Mouse (Mus musculus) liver, adult (tissue): Measurements from ENCODE around the gene Acly.

Experiments
- GATA4 ChIP-seq: IDR thresholded peaks from 2 replicates; pipeline ENCODE4 v1.6.1; 2014; ENCODE audit warnings: mild to moderate bottlenecking, low read length; ENCODE audit not compliant: insufficient replicate concordance

Acly gene

GRCm38 (mm10) chr11:100557563-100557962 is 29.8 kb upstream of the Acly start:
- no peak for TF ChIP-seq GATA4

- no peak for TF ChIP-seq GATA4
Measured at GRCm38 (mm10) chr11:100555583-100555982, 27.8 kb upstream of the Acly start.

- TF ChIP-seq GATA4 = no peak
Measured at GRCm38 (mm10) chr11:100552842-100553241, 25.0 kb upstream of the Acly start.

GRCm38 (mm10) chr11:100550101-100550500 is 22.3 kb upstream of the Acly start:
- TF ChIP-seq GATA4 = no peak

- no peak for TF ChIP-seq GATA4
Measured at GRCm38 (mm10) chr11:100549466-100549865, 21.7 kb upstream of the Acly start.

- TF ChIP-seq GATA4 = no peak
Measured at GRCm38 (mm10) chr11:100548141-100548540, 20.3 kb upstream of the Acly start.

GRCm38 (mm10) chr11:100546955-100547354 is 19.2 kb upstream of the Acly start:
- TF ChIP-seq GATA4 = no peak

GRCm38 (mm10) chr11:100545746-100546085 is 17.9 kb upstream of the Acly start:
- no peak for TF ChIP-seq GATA4

- peak; percentile 88; the same call in 1 of the 2 replicates for TF ChIP-seq GATA4
Measured at GRCm38 (mm10) chr11:100544832-100545745, 17.3 kb upstream of the Acly start, which contains the start of gene Ttc25. Ttc25 (plus strand) TSS chr11:100545607.

GRCm38 (mm10) chr11:100541577-100541976 is 13.8 kb upstream of the Acly start:
- TF ChIP-seq GATA4 = no peak

- TF ChIP-seq GATA4 = peak; percentile 93
Measured at GRCm38 (mm10) chr11:100540966-100541365, 13.2 kb upstream of the Acly start.

GRCm38 (mm10) chr11:100536466-100536865 is 8.7 kb upstream of the Acly start:
- no peak for TF ChIP-seq GATA4

GRCm38 (mm10) chr11:100535996-100536395 is 8.2 kb upstream of the Acly start:
- TF ChIP-seq GATA4 = no peak

- no peak for TF ChIP-seq GATA4
Measured at GRCm38 (mm10) chr11:100533871-100534270, 6.1 kb upstream of the Acly start.

GRCm38 (mm10) chr11:100528375-100529165 is 770 bp upstream of the Acly start:
- no peak for TF ChIP-seq GATA4

GRCm38 (mm10) chr11:100527066-100527457 is 738 bp downstream of the Acly start:
- TF ChIP-seq GATA4 = no peak
